Mouse (Mus musculus) cerebellum, adult 2 months (tissue): ENCODE data around the gene Ccdc62.

Experiments used
- CTCF ChIP-seq: fragments of 200-500 bp; IDR thresholded peaks from 2 replicates; pipeline ENCODE4 v1.5.1; 2011; ENCODE audit warnings: low read depth, mild to moderate bottlenecking, control low read depth, low read length, moderate library complexity, borderline replicate concordance; ENCODE audit not compliant: insufficient read depth
- POLR2A ChIP-seq: fragments of 200-500 bp; IDR thresholded peaks from 2 replicates; pipeline ENCODE4 v1.6.1; 2011; ENCODE audit warnings: low read length, control low read depth, borderline replicate concordance; ENCODE audit not compliant: insufficient read depth

DNA sequence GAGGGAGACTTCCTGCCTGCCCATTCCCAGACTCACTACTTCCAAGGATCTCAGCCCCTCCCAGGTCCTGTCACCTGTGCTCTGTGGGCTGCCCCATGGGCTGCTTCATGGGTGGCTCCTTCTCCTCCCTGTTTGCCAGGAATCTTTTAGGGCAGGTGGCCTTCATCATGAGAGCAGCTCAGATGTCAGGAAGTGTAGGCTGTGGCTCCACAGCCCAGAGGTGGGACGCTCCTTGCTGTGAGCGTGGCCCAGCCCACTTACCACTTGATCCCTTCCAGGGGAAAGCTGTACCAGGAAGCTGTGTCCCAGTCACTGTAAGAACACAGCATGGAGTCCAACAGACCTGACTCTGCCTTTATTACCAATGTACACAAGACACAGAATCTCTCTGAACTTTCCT, 56.4 kb downstream of the Ccdc62 start:
- TF ChIP-seq POLR2A (no peak), CTCF (no peak)
